Mouse (Mus musculus): ENCODE data around the gene Kcnma1. TPM values are rescaled to one million over a fixed set of nuclear protein-coding genes. Genes with fewer than 3 reads are reported as not detected.

Kcnma1 gene
- polyA plus RNA-seq, 1 experiment from 2014 or later = 22.8 TPM

- H3K4me1 ChIP-seq (replicated peaks; ENCODE audit: control insufficient read depth, insufficient read depth, low read length) = peaks cover 10% of the 10 kb centered on the region
- H3K27ac ChIP-seq = no peak overlapping the region
- no peak overlapping the region for H3K4me2 ChIP-seq (replicated peaks)
- ATAC-seq (ENCODE audit: low FRiP score) = no peak
- no peaks in the 10 kb centered on the region for H3K27me3 ChIP-seq (ENCODE audit: control insufficient read depth, insufficient read depth, low read length)
- H3K36me3 ChIP-seq (replicated peaks; ENCODE audit: control insufficient read depth, insufficient read depth) = no peaks in the 10 kb centered on the region
- WGBS = 82% methylated on average over 5 of the region's 5 CpGs
- DNase-seq (ENCODE audit: low spot score) = no peak
- H3K9me3 ChIP-seq (ENCODE audit: control insufficient read depth, low read length) = no peaks in the 10 kb centered on the region
- no peak overlapping the region for H3K4me3 ChIP-seq (replicated peaks; ENCODE audit: low read length)
- no peak overlapping the region for H3K9ac ChIP-seq
Observed at GRCm38 (mm10) chr14:23897815-23898214, 116.5 kb downstream of the Kcnma1 start.

GRCm38 (mm10) chr14:23896036-23896435 is 118.3 kb downstream of the Kcnma1 start:
- Histone ChIP-seq H3K4me3 (replicated peaks; ENCODE audit: low read length) (no peak overlapping the region), H3K27me3 (ENCODE audit: control insufficient read depth, insufficient read depth, low read length) (no peaks in the 10 kb centered on the region), H3K4me1 (replicated peaks; ENCODE audit: control insufficient read depth, insufficient read depth, low read length) (no peaks in the 10 kb centered on the region; the same call in 1 of the 2 replicates), H3K36me3 (replicated peaks; ENCODE audit: control insufficient read depth, insufficient read depth) (no peaks in the 10 kb centered on the region), H3K9me3 (ENCODE audit: control insufficient read depth, low read length) (no peaks in the 10 kb centered on the region), H3K27ac (no peak overlapping the region), H3K4me2 (replicated peaks) (no peak overlapping the region), H3K9ac (no peak overlapping the region)
- ATAC-seq (ENCODE audit: low FRiP score) (no peak), DNase-seq (ENCODE audit: low spot score) (no peak)
- 67% methylated on average over 3 of the region's 3 CpGs for WGBS

DNA sequence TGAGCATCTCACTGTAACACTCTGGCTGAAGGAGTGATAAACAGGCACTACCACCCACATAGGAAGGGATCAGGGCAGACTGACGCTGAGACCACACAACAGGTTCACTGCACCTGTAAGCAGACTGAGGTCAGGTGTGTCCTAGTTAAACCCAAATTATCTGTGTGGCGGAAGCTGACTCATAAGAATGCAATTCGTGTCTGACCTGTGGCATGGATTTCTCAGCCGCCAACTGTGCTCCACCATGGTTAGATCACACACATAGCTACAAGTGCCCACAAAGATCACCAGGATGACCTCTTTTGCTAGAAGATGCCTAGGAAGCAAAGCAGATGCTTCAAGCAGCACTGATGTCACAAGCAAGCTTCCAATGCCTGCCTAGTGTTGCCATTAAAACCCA is 128.2 kb downstream of the Kcnma1 start:
- Histone ChIP-seq H3K27me3 (ENCODE audit: control insufficient read depth, insufficient read depth, low read length) (no peaks in the 10 kb centered on the region), H3K27ac (no peak overlapping the region), H3K9ac (no peak overlapping the region), H3K4me3 (replicated peaks; ENCODE audit: low read length) (no peak overlapping the region), H3K9me3 (ENCODE audit: control insufficient read depth, low read length) (no peaks in the 10 kb centered on the region), H3K36me3 (replicated peaks; ENCODE audit: control insufficient read depth, insufficient read depth) (no peaks in the 10 kb centered on the region), H3K4me1 (replicated peaks; ENCODE audit: control insufficient read depth, insufficient read depth, low read length) (no peaks in the 10 kb centered on the region), H3K4me2 (replicated peaks) (no peak overlapping the region)
- DNase-seq (ENCODE audit: low spot score) = no peak
- ATAC-seq (ENCODE audit: low FRiP score) = no peak
- WGBS = 84% methylated on average over 4 of the region's 4 CpGs

DNA sequence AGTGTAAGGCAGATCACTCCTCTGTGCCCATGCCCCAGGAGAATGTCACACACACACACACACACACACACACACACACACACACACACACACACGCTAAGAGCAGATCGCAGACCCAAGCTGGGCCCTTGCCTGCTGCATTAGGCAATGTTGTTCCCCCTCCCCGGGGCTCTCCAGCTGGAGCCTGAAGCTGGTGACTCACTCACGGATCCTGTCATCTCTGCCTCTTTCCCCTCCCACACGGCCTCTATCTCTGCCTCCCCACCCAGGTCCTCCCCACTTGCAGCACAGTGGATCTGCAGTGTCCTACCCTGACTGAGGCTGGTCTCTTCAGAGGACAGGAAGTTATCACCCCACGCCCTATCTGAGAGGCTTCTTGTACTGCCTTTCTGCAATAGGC is 128.8 kb downstream of the Kcnma1 start:
- Histone ChIP-seq H3K9me3 (ENCODE audit: control insufficient read depth, low read length) (no peaks in the 10 kb centered on the region), H3K36me3 (replicated peaks; ENCODE audit: control insufficient read depth, insufficient read depth) (no peaks in the 10 kb centered on the region), H3K9ac (no peak overlapping the region), H3K4me2 (replicated peaks) (no peak overlapping the region), H3K4me1 (replicated peaks; ENCODE audit: control insufficient read depth, insufficient read depth, low read length) (no peaks in the 10 kb centered on the region), H3K27ac (no peak overlapping the region), H3K4me3 (replicated peaks; ENCODE audit: low read length) (no peak overlapping the region), H3K27me3 (ENCODE audit: control insufficient read depth, insufficient read depth, low read length) (no peaks in the 10 kb centered on the region)
- no peak for DNase-seq (ENCODE audit: low spot score)
- no peak for ATAC-seq (ENCODE audit: low FRiP score)
- 62% methylated on average over 6 of the region's 6 CpGs for WGBS

DNA sequence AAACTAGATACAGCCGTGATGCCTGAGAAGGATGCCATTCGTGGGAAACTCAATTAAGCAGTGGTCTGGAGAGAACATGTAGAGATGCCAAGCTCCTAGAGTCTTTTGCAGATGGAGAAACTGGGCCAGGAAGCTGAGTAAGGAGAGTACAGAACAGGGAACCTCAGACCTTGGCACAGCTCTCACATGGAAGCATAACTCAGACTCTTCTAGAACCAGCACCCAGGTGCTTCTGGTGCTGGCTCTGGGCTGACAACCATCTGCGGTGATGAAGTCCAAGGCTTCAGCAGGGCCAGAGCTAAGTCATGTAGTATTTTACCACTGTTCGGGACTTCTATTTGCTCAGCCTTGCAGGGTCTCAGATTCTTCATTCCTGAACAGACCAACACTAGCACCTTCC is 129.2 kb downstream of the Kcnma1 start:
- Histone ChIP-seq H3K27ac (no peak overlapping the region), H3K9me3 (ENCODE audit: control insufficient read depth, low read length) (no peaks in the 10 kb centered on the region), H3K4me1 (replicated peaks; ENCODE audit: control insufficient read depth, insufficient read depth, low read length) (no peaks in the 10 kb centered on the region), H3K27me3 (ENCODE audit: control insufficient read depth, insufficient read depth, low read length) (no peaks in the 10 kb centered on the region), H3K4me3 (replicated peaks; ENCODE audit: low read length) (no peak overlapping the region), H3K4me2 (replicated peaks) (no peak overlapping the region), H3K9ac (no peak overlapping the region), H3K36me3 (replicated peaks; ENCODE audit: control insufficient read depth, insufficient read depth) (no peaks in the 10 kb centered on the region)
- ATAC-seq (ENCODE audit: low FRiP score) (no peak), DNase-seq (ENCODE audit: low spot score) (no peak)
- 89% methylated on average over 4 of the region's 4 CpGs for WGBS

GRCm38 (mm10) chr14:23882001-23882400 is 132.3 kb downstream of the Kcnma1 start:
- Histone ChIP-seq H3K27me3 (ENCODE audit: control insufficient read depth, insufficient read depth, low read length) (no peaks in the 10 kb centered on the region), H3K27ac (no peak overlapping the region), H3K36me3 (replicated peaks; ENCODE audit: control insufficient read depth, insufficient read depth) (no peaks in the 10 kb centered on the region), H3K4me2 (replicated peaks) (no peak overlapping the region), H3K4me1 (replicated peaks; ENCODE audit: control insufficient read depth, insufficient read depth, low read length) (no peaks in the 10 kb centered on the region), H3K9ac (no peak overlapping the region), H3K4me3 (replicated peaks; ENCODE audit: low read length) (no peak overlapping the region), H3K9me3 (ENCODE audit: control insufficient read depth, low read length) (no peaks in the 10 kb centered on the region)
- DNase-seq (ENCODE audit: low spot score) = no peak
- WGBS = 73% methylated on average over 1 of the region's 1 CpGs
- no peak for ATAC-seq (ENCODE audit: low FRiP score)

GRCm38 (mm10) chr14:23879331-23879730 is 135.0 kb downstream of the Kcnma1 start:
- Histone ChIP-seq H3K4me3 (replicated peaks; ENCODE audit: low read length) (no peak overlapping the region), H3K27me3 (ENCODE audit: control insufficient read depth, insufficient read depth, low read length) (no peaks in the 10 kb centered on the region), H3K4me2 (replicated peaks) (no peak overlapping the region), H3K9ac (no peak overlapping the region), H3K27ac (no peak overlapping the region), H3K4me1 (replicated peaks; ENCODE audit: control insufficient read depth, insufficient read depth, low read length) (no peaks in the 10 kb centered on the region), H3K9me3 (ENCODE audit: control insufficient read depth, low read length) (no peaks in the 10 kb centered on the region), H3K36me3 (replicated peaks; ENCODE audit: control insufficient read depth, insufficient read depth) (no peaks in the 10 kb centered on the region)
- WGBS = 85% methylated on average over 3 of the region's 3 CpGs
- no peak for DNase-seq (ENCODE audit: low spot score)
- no peak for ATAC-seq (ENCODE audit: low FRiP score)

DNA sequence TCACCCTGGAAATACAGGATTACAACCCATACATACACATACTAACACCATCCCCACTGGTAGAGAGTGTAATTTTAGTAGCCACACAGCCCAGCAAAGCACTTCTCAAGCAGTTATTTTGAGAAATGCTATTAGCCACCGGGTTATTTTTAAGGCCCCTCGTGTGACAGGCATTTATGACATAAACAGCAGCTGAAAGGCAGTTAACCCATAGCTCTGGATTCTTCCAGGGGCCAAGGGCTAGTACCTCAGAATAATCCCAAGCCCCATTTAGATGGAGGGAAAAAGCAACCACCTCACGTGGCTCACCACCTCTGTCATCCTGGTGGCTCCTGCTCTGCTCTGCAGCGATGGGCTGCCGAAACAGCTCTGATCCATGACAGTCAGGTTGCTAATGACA is 136.7 kb downstream of the Kcnma1 start:
- no peak for ATAC-seq (ENCODE audit: low FRiP score)

DNA sequence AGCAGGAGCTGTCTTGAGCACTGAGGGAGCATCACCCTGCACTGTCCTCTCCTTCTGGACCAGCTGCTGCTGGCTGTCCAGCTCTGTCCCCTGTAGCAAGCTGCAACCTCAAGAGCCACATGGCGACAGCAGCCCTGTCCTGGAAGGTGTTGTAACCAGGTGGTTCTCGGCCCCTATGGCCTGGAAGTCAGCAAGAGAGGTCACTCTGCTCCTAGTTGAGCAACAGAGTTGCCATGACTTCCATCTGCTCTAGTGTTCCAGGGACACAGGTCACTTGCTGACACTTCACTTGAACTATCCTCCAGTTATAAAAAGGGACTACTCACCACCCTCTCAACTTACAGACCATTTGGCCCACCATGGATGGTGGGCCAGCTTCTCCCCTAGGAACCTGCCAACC is 139.7 kb downstream of the Kcnma1 start:
- no peaks in the 10 kb centered on the region for H3K4me1 ChIP-seq (replicated peaks; ENCODE audit: control insufficient read depth, insufficient read depth, low read length)
- no peak for DNase-seq (ENCODE audit: low spot score)
- no peak overlapping the region for H3K4me3 ChIP-seq (replicated peaks; ENCODE audit: low read length)
- 92% methylated on average over 2 of the region's 2 CpGs for WGBS
- H3K9ac ChIP-seq = no peak overlapping the region
- no peaks in the 10 kb centered on the region for H3K36me3 ChIP-seq (replicated peaks; ENCODE audit: control insufficient read depth, insufficient read depth)
- H3K9me3 ChIP-seq (ENCODE audit: control insufficient read depth, low read length) = no peaks in the 10 kb centered on the region
- H3K27me3 ChIP-seq (ENCODE audit: control insufficient read depth, insufficient read depth, low read length) = no peaks in the 10 kb centered on the region
- no peak overlapping the region for H3K4me2 ChIP-seq (replicated peaks)
- H3K27ac ChIP-seq = no peak overlapping the region
- ATAC-seq (ENCODE audit: low FRiP score) = no peak

More for the DNA sequence above, 136.7 kb downstream of the Kcnma1 start:
- no peaks in the 10 kb centered on the region for H3K9me3 ChIP-seq (ENCODE audit: control insufficient read depth, low read length)
- no peak for DNase-seq (ENCODE audit: low spot score)
- H3K4me2 ChIP-seq (replicated peaks) = no peak overlapping the region
- no peak overlapping the region for H3K27ac ChIP-seq
- H3K36me3 ChIP-seq (replicated peaks; ENCODE audit: control insufficient read depth, insufficient read depth) = no peaks in the 10 kb centered on the region
- no peak overlapping the region for H3K9ac ChIP-seq
- H3K27me3 ChIP-seq (ENCODE audit: control insufficient read depth, insufficient read depth, low read length) = no peaks in the 10 kb centered on the region
- no peak overlapping the region for H3K4me3 ChIP-seq (replicated peaks; ENCODE audit: low read length)
- H3K4me1 ChIP-seq (replicated peaks; ENCODE audit: control insufficient read depth, insufficient read depth, low read length) = no peaks in the 10 kb centered on the region
- 87% methylated on average over 5 of the region's 5 CpGs for WGBS

- H3K4me2 ChIP-seq (replicated peaks) = no peak overlapping the region
- no peak for ATAC-seq (ENCODE audit: low FRiP score)
- no peak for DNase-seq (ENCODE audit: low spot score)
- H3K36me3 ChIP-seq (replicated peaks; ENCODE audit: control insufficient read depth, insufficient read depth) = no peaks in the 10 kb centered on the region
- no peak overlapping the region for H3K9ac ChIP-seq
- no peak overlapping the region for H3K27ac ChIP-seq
- H3K27me3 ChIP-seq (ENCODE audit: control insufficient read depth, insufficient read depth, low read length) = no peaks in the 10 kb centered on the region
- H3K9me3 ChIP-seq (ENCODE audit: control insufficient read depth, low read length) = no peaks in the 10 kb centered on the region
- H3K4me1 ChIP-seq (replicated peaks; ENCODE audit: control insufficient read depth, insufficient read depth, low read length) = no peaks in the 10 kb centered on the region
- H3K4me3 ChIP-seq (replicated peaks; ENCODE audit: low read length) = no peak overlapping the region
- WGBS = 80% methylated on average over 4 of the region's 4 CpGs
Observed at GRCm38 (mm10) chr14:23857034-23857433, 157.3 kb downstream of the Kcnma1 start.
